Mouse (Mus musculus): ENCODE data around the gene Nfam1. TPM values are rescaled to one million over a fixed set of nuclear protein-coding genes. Genes with fewer than 3 reads are reported as not detected.

Gene Nfam1
- polyA plus RNA-seq, 1 experiment from 2014 or later: 2.2 TPM

DNA sequence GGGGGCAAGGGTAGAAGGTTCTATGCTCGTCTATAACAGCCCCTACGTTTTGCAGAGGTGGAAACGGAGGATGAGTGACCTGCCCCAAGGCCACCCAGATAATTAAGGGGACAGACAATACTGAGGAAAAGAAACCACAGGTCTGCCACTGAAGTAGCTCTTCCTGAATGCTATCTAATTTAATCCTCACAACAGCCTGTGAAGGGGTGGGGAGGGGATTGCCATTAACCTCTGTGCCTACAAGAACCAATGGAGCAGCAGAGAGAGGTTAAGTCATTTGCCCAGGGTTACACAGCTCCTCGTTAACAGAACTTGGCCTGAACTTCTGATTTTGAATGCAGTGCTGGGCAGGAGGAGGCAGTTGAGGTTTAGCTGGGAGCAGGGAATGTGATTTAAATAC lies 49.0 kb downstream of the Nfam1 start:
- H3K9ac ChIP-seq: no peak overlapping the region

GRCm38 (mm10) chr15:82983416-82984026 lies 49.6 kb downstream of the Nfam1 start:
- Histone ChIP-seq H3K27ac (peak overlapping the region; percentile 87), H3K27me3 (peaks cover 61% of the 10 kb centered on the region), H3K4me3 (no peak overlapping the region), H3K9ac (peak overlapping the region; percentile 41; the same call in 1 of the 2 replicates), H3K4me1 (peaks cover 62% of the 10 kb centered on the region), H3K9me3 (replicated peaks) (no peaks in the 10 kb centered on the region), H3K36me3 (no peaks in the 10 kb centered on the region), H3K4me2 (replicated peaks) (peak overlapping the region; percentile 37)
- peak; percentile 53 for ATAC-seq (ENCODE audit: low FRiP score)
- WGBS: 2% methylated on average over 9 of the region's 9 CpGs

More for the DNA sequence above, 49.0 kb downstream of the Nfam1 start:
- peaks cover 68% of the 10 kb centered on the region for H3K4me1 ChIP-seq
- H3K27ac ChIP-seq: peak overlapping the region; percentile 87
- peaks cover 64% of the 10 kb centered on the region for H3K27me3 ChIP-seq
- WGBS: 8% methylated on average over 4 of the region's 4 CpGs
- no peaks in the 10 kb centered on the region for H3K9me3 ChIP-seq (replicated peaks)
- ATAC-seq (ENCODE audit: low FRiP score): no peak
- H3K36me3 ChIP-seq: no peaks in the 10 kb centered on the region
- H3K4me3 ChIP-seq: no peak overlapping the region
- H3K4me2 ChIP-seq (replicated peaks): peak overlapping the region; percentile 37; the same call in 1 of the 2 replicates

- peak overlapping the region; percentile 37 for H3K4me2 ChIP-seq (replicated peaks)
- no peak for ATAC-seq (ENCODE audit: low FRiP score)
- no peaks in the 10 kb centered on the region for H3K36me3 ChIP-seq
- H3K4me3 ChIP-seq: peak overlapping the region; percentile 10; the same call in 1 of the 2 replicates
- peaks cover 61% of the 10 kb centered on the region for H3K27me3 ChIP-seq
- peaks cover 56% of the 10 kb centered on the region for H3K4me1 ChIP-seq
- peak overlapping the region; percentile 87 for H3K27ac ChIP-seq
- WGBS: 3% methylated on average over 16 of the region's 18 CpGs
- H3K9ac ChIP-seq: peak overlapping the region; percentile 41
- no peaks in the 10 kb centered on the region for H3K9me3 ChIP-seq (replicated peaks)
Observed at GRCm38 (mm10) chr15:82982724-82983415, 50.2 kb downstream of the Nfam1 start.

GRCm38 (mm10) chr15:82981676-82982520 lies 51.2 kb downstream of the Nfam1 start:
- no peak for ATAC-seq (ENCODE audit: low FRiP score)
- no peak overlapping the region for H3K4me2 ChIP-seq (replicated peaks)
- 30% methylated on average over 15 of the region's 15 CpGs for WGBS
- 0 out of 2 replicates have a peak overlapping the region, but pooled peaks have one; percentile 87 for H3K27ac ChIP-seq
- H3K4me1 ChIP-seq: peaks cover 53% of the 10 kb centered on the region
- no peak overlapping the region for H3K4me3 ChIP-seq
- no peaks in the 10 kb centered on the region for H3K9me3 ChIP-seq (replicated peaks)
- no peaks in the 10 kb centered on the region for H3K36me3 ChIP-seq
- H3K27me3 ChIP-seq: peaks cover 63% of the 10 kb centered on the region
- no peak overlapping the region for H3K9ac ChIP-seq

DNA sequence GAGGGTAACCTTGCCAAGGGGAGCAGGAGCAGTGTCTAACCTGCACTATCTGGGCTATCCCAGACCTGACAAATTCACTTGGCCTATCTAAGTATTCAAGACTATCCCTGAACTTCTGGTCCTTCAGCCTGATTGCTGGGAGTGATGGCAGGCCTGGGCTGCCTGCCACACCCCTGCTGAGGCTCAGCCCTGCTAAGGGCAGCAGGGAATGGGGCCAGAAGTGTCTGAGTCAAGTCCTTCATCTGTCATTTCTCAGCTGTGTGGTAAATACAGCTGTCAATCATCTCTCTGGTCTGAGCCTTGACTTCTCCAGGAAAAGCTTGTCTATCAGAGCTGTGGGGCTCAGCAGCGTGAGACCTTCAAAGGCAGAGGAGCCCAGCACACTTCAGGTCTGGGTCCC lies 53.6 kb downstream of the Nfam1 start:
- ATAC-seq (ENCODE audit: low FRiP score): no peak
- Histone ChIP-seq H3K9me3 (replicated peaks) (no peaks in the 10 kb centered on the region), H3K27ac (no peak overlapping the region), H3K9ac (no peak overlapping the region), H3K4me1 (peaks cover 42% of the 10 kb centered on the region), H3K27me3 (peaks cover 49% of the 10 kb centered on the region), H3K36me3 (no peaks in the 10 kb centered on the region), H3K4me2 (replicated peaks) (no peak overlapping the region), H3K4me3 (no peak overlapping the region)
- 75% methylated on average over 1 of the region's 1 CpGs for WGBS

GRCm38 (mm10) chr15:82974471-82974870 lies 58.6 kb downstream of the Nfam1 start:
- Histone ChIP-seq H3K36me3 (no peaks in the 10 kb centered on the region), H3K9ac (no peak overlapping the region), H3K27me3 (peaks cover 47% of the 10 kb centered on the region), H3K9me3 (replicated peaks) (no peaks in the 10 kb centered on the region), H3K4me3 (no peak overlapping the region), H3K4me2 (replicated peaks) (no peak overlapping the region), H3K27ac (no peak overlapping the region), H3K4me1 (peaks cover 14% of the 10 kb centered on the region)
- 36% methylated on average over 1 of the region's 1 CpGs for WGBS
- ATAC-seq (ENCODE audit: low FRiP score): no peak

DNA sequence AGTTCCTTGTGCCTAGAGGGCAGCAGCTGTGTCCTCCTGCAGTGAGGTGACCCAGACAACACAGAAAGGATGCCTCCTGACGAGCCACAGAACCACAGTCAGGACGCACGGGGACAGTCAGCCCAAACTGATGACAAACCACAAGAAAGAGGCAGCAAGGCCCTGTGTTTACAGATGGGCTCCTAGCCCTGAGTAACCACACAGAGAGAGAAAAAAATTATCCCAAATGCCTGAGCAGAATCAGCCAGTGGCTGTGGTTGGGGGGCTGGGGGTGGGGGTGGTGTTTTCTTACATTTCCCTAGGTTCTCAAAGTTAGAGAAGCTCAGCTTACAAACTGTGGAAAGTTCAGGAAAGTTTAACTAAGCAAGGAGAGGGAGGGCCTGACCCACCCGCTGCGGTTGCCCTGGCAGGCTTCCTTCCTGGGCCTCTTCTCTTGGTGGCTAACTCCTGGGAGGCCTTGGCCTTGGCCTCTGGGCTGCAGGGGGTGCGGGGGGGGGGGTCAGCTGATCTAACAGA lies 63.8 kb downstream of the Nfam1 start:
- Histone ChIP-seq H3K27me3 (peaks cover 71% of the 10 kb centered on the region), H3K36me3 (no peaks in the 10 kb centered on the region), H3K9ac (peak overlapping the region; percentile 42; the same call in 1 of the 2 replicates), H3K27ac (peak overlapping the region; percentile 76), H3K4me3 (no peak overlapping the region), H3K4me2 (replicated peaks) (no peak overlapping the region), H3K4me1 (peaks cover 33% of the 10 kb centered on the region), H3K9me3 (replicated peaks) (no peaks in the 10 kb centered on the region)
- peak; percentile 14; the same call in 1 of the 2 replicates for ATAC-seq (ENCODE audit: low FRiP score)
- WGBS: 21% methylated on average over 6 of the region's 6 CpGs

GRCm38 (mm10) chr15:82968449-82968848 lies 64.7 kb downstream of the Nfam1 start:
- peak overlapping the region; percentile 76 for H3K27ac ChIP-seq
- no peak overlapping the region; the same call in 1 of the 2 replicates for H3K4me3 ChIP-seq
- no peaks in the 10 kb centered on the region for H3K36me3 ChIP-seq
- WGBS: under 1% methylated on average over 22 of the region's 22 CpGs
- peak overlapping the region; percentile 42 for H3K9ac ChIP-seq
- ATAC-seq (ENCODE audit: low FRiP score): peak; percentile 67
- H3K4me2 ChIP-seq (replicated peaks): peak overlapping the region; percentile 45
- H3K27me3 ChIP-seq: peaks cover 69% of the 10 kb centered on the region
- no peaks in the 10 kb centered on the region for H3K9me3 ChIP-seq (replicated peaks)
- peaks cover 37% of the 10 kb centered on the region for H3K4me1 ChIP-seq

- Histone ChIP-seq H3K4me1 (peaks cover 39% of the 10 kb centered on the region), H3K27ac (peak overlapping the region; percentile 76), H3K4me3 (no peak overlapping the region; the same call in 1 of the 2 replicates), H3K27me3 (peaks cover 71% of the 10 kb centered on the region), H3K4me2 (replicated peaks) (peak overlapping the region; percentile 45), H3K9ac (peak overlapping the region; percentile 42; the same call in 1 of the 2 replicates), H3K9me3 (replicated peaks) (no peaks in the 10 kb centered on the region), H3K36me3 (no peaks in the 10 kb centered on the region)
- 0 out of 2 replicates have a peak, but pooled peaks have one; percentile 5 for ATAC-seq (ENCODE audit: low FRiP score)
- WGBS: 26% methylated on average over 6 of the region's 6 CpGs
Observed at GRCm38 (mm10) chr15:82967947-82968346, 65.2 kb downstream of the Nfam1 start.

DNA sequence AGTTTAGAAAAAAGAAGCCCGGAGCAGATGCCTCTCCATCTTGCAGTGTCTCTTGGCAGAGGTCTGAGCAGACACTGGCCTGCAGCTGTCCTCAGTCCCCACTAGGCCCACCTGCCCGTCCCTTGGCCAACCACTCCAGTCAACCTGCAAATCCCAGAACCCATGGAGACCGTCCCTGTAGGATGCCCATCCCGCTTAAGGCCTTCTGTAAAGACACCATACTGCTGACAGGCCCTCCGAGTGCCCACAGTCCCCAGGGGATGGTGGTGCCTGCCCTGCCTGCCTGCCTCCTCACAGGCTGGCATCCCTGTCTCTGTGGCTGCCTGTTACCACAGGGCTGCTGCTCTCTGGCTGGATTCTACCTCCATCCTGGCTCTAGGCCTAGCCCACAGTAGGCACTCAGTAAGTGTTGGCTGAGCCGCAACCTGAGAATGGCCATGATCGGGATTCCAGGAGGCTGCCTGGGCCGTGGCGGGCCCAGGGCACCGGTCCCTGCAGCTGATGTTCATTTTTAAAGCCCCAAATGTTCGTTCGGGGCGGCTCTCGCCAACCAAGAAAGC lies 68.8 kb downstream of the Nfam1 start:
- peak overlapping the region; percentile 40; the same call in 1 of the 2 replicates for H3K4me3 ChIP-seq
- H3K27me3 ChIP-seq: peaks cover 81% of the 10 kb centered on the region
- no peaks in the 10 kb centered on the region for H3K36me3 ChIP-seq
- H3K4me1 ChIP-seq: peaks cover 68% of the 10 kb centered on the region
- no peak overlapping the region for H3K4me2 ChIP-seq (replicated peaks)
- 68% methylated on average over 14 of the region's 14 CpGs for WGBS
- ATAC-seq (ENCODE audit: low FRiP score): no peak
- peak overlapping the region; percentile 67 for H3K27ac ChIP-seq
- H3K9me3 ChIP-seq (replicated peaks): no peaks in the 10 kb centered on the region
- no peak overlapping the region for H3K9ac ChIP-seq

GRCm38 (mm10) chr15:82963556-82964156 lies 69.5 kb downstream of the Nfam1 start:
- Histone ChIP-seq H3K4me1 (peaks cover 68% of the 10 kb centered on the region), H3K27me3 (peaks cover 82% of the 10 kb centered on the region), H3K4me3 (peak overlapping the region; percentile 40), H3K27ac (peak overlapping the region; percentile 67), H3K36me3 (no peaks in the 10 kb centered on the region), H3K4me2 (replicated peaks) (peak overlapping the region; percentile 64), H3K9ac (peak overlapping the region; percentile 63), H3K9me3 (replicated peaks) (no peaks in the 10 kb centered on the region)
- WGBS: under 1% methylated on average over 40 of the region's 82 CpGs
- no peak for ATAC-seq (ENCODE audit: low FRiP score)

All from hindbrain, embryonic 12.5 days (tissue).